Mouse (Mus musculus): ENCODE results near the gene Sun1. TPM values are rescaled to one million over a fixed set of nuclear protein-coding genes. Genes with fewer than 3 reads are reported as not detected.

The Sun1 gene
- total RNA-seq, 2 experiments from 2014 or later = 59.1 to 83.8 TPM

- no peak for DNase-seq (ENCODE audit: low spot score in 2 of 2)
Observed at GRCm38 (mm10) chr5:139247767-139248166, 47.3 kb downstream of the Sun1 start.

- no peak for DNase-seq (ENCODE audit: low spot score in 2 of 2)
Observed at GRCm38 (mm10) chr5:139248846-139249245, 48.4 kb downstream of the Sun1 start.

- DNase-seq (ENCODE audit: low spot score in 2 of 2) = no peak
Observed at GRCm38 (mm10) chr5:139251279-139251678, 50.8 kb downstream of the Sun1 start.

- no peak for DNase-seq (ENCODE audit: low spot score in 2 of 2)
Observed at GRCm38 (mm10) chr5:139251736-139252080, 51.3 kb downstream of the Sun1 start.

- peak; percentile 97 to 98 for DNase-seq (ENCODE audit: low spot score in 2 of 2)
Observed at GRCm38 (mm10) chr5:139252081-139252909, 51.9 kb downstream of the Sun1 start, which contains the start of gene Get4. Gene Get4 (plus strand): TSS chr5:139252324.

GRCm38 (mm10) chr5:139252910-139253245 lies 52.4 kb downstream of the Sun1 start:
- DNase-seq (ENCODE audit: low spot score in 2 of 2) = no peak

GRCm38 (mm10) chr5:139253301-139253741 lies 52.9 kb downstream of the Sun1 start:
- DNase-seq (ENCODE audit: low spot score in 2 of 2) = peak; percentile 48 to 51

GRCm38 (mm10) chr5:139254938-139255337 lies 54.5 kb downstream of the Sun1 start:
- no peak for DNase-seq (ENCODE audit: low spot score in 2 of 2)

- no peak for DNase-seq (ENCODE audit: low spot score in 2 of 2)
Observed at GRCm38 (mm10) chr5:139255777-139256176, 55.3 kb downstream of the Sun1 start.

- no peak for DNase-seq (ENCODE audit: low spot score in 2 of 2)
Observed at GRCm38 (mm10) chr5:139256211-139256765, 55.9 kb downstream of the Sun1 start.

GRCm38 (mm10) chr5:139257265-139257664 lies 56.8 kb downstream of the Sun1 start:
- DNase-seq (ENCODE audit: low spot score in 2 of 2) = no peak

- no peak for DNase-seq (ENCODE audit: low spot score in 2 of 2)
Observed at GRCm38 (mm10) chr5:139257818-139258217, 57.4 kb downstream of the Sun1 start.

- no peak for DNase-seq (ENCODE audit: low spot score in 2 of 2)
Observed at GRCm38 (mm10) chr5:139258371-139259035, 58.1 kb downstream of the Sun1 start.

GRCm38 (mm10) chr5:139259853-139260252 lies 59.4 kb downstream of the Sun1 start:
- no peak for DNase-seq (ENCODE audit: low spot score in 2 of 2)

GRCm38 (mm10) chr5:139261403-139261802 lies 61.0 kb downstream of the Sun1 start:
- DNase-seq (ENCODE audit: low spot score in 2 of 2) = no peak

- DNase-seq (ENCODE audit: low spot score in 2 of 2) = no peak
Observed at GRCm38 (mm10) chr5:139267661-139268060, 67.2 kb downstream of the Sun1 start.

- DNase-seq (ENCODE audit: low spot score in 2 of 2) = peak in 1 of 2 experiments; percentile 63
Observed at GRCm38 (mm10) chr5:139270806-139271521, 70.5 kb downstream of the Sun1 start.

GRCm38 (mm10) chr5:139271994-139272554 lies 71.6 kb downstream of the Sun1 start:
- no peak for DNase-seq (ENCODE audit: low spot score in 2 of 2)

- DNase-seq (ENCODE audit: low spot score in 2 of 2) = no peak
Observed at GRCm38 (mm10) chr5:139277287-139277686, 76.8 kb downstream of the Sun1 start.

- no peak for DNase-seq (ENCODE audit: low spot score in 2 of 2)
Observed at GRCm38 (mm10) chr5:139281373-139282112, 81.1 kb downstream of the Sun1 start.
